Mouse (Mus musculus): ENCODE measurements at regions not wholly inside any gene's neighbourhood (a gene's known extent, or its start where the extent isn't known, plus 50 kb on each side); places are given as distances from the start of the nearest gene placed in this dataset.

- Histone ChIP-seq H3K4me2 (no peak overlapping the region), H3K4me3 (no peak overlapping the region), H3K9me3 (no peaks in the 10 kb centered on the region), H3K9ac (no peak overlapping the region), H3K36me3 (no peaks in the 10 kb centered on the region), H3K27ac (no peak overlapping the region), H3K27me3 (0 out of 2 replicates have a peak, but pooled peaks cover 4% of the 10 kb centered on the region), H3K4me1 (peaks cover 26% of the 10 kb centered on the region)
- ATAC-seq (ENCODE audit: insufficient number of reproducible peaks, insufficient read depth, low FRiP score, low TSS enrichment, low read depth), result no peak
- 48% methylated on average over 13 of the region's 13 CpGs for WGBS
These were observed 85.2 kb upstream of the Zbtb40 start for GRCm38 (mm10) chr4:137133789-137134188.

GRCm38 (mm10) chr4:137130619-137131212 lies 82.1 kb upstream of the Zbtb40 start:
- Histone ChIP-seq H3K4me1 (peaks cover 29% of the 10 kb centered on the region), H3K9me3 (no peaks in the 10 kb centered on the region), H3K27ac (no peak overlapping the region), H3K4me2 (no peak overlapping the region), H3K4me3 (no peak overlapping the region), H3K27me3 (0 out of 2 replicates have a peak, but pooled peaks cover 4% of the 10 kb centered on the region), H3K9ac (no peak overlapping the region), H3K36me3 (no peaks in the 10 kb centered on the region)
- no peak for ATAC-seq (ENCODE audit: insufficient number of reproducible peaks, insufficient read depth, low FRiP score, low TSS enrichment, low read depth)
- WGBS, result 68% methylated on average over 7 of the region's 7 CpGs

- Histone ChIP-seq H3K9me3 (no peaks in the 10 kb centered on the region), H3K27me3 (0 out of 2 replicates have a peak, but pooled peaks cover 4% of the 10 kb centered on the region), H3K4me2 (no peak overlapping the region), H3K4me3 (no peak overlapping the region), H3K9ac (no peak overlapping the region), H3K27ac (no peak overlapping the region), H3K36me3 (no peaks in the 10 kb centered on the region), H3K4me1 (peaks cover 7% of the 10 kb centered on the region; the same call in 1 of the 2 replicates)
- WGBS, result 76% methylated on average over 15 of the region's 15 CpGs
- ATAC-seq (ENCODE audit: insufficient number of reproducible peaks, insufficient read depth, low FRiP score, low TSS enrichment, low read depth), result no peak
These were observed 79.6 kb upstream of the Zbtb40 start for GRCm38 (mm10) chr4:137128152-137128551.

GRCm38 (mm10) chr4:137121684-137122083 lies 73.1 kb upstream of the Zbtb40 start:
- Histone ChIP-seq H3K4me3 (no peak overlapping the region), H3K9ac (no peak overlapping the region), H3K27me3 (no peaks in the 10 kb centered on the region), H3K36me3 (no peaks in the 10 kb centered on the region), H3K9me3 (no peaks in the 10 kb centered on the region), H3K4me1 (peaks cover 23% of the 10 kb centered on the region), H3K4me2 (no peak overlapping the region), H3K27ac (no peak overlapping the region)
- no peak for ATAC-seq (ENCODE audit: insufficient number of reproducible peaks, insufficient read depth, low FRiP score, low TSS enrichment, low read depth)
- WGBS, result 66% methylated on average over 10 of the region's 10 CpGs

- Histone ChIP-seq H3K9ac (no peak overlapping the region), H3K9me3 (no peaks in the 10 kb centered on the region), H3K36me3 (no peaks in the 10 kb centered on the region), H3K4me1 (peaks cover 25% of the 10 kb centered on the region), H3K4me2 (no peak overlapping the region), H3K27ac (no peak overlapping the region), H3K4me3 (no peak overlapping the region), H3K27me3 (no peaks in the 10 kb centered on the region)
- no peak for ATAC-seq (ENCODE audit: insufficient number of reproducible peaks, insufficient read depth, low FRiP score, low TSS enrichment, low read depth)
- WGBS, result 57% methylated on average over 7 of the region's 7 CpGs
These were observed 72.0 kb upstream of the Zbtb40 start for GRCm38 (mm10) chr4:137120597-137120996.

GRCm38 (mm10) chr4:137118332-137118715 lies 69.7 kb upstream of the Zbtb40 start:
- Histone ChIP-seq H3K27ac (peak overlapping the region; percentile 82), H3K4me1 (peaks cover 35% of the 10 kb centered on the region), H3K4me2 (peak overlapping the region; percentile 65), H3K9me3 (no peaks in the 10 kb centered on the region), H3K9ac (peak overlapping the region; percentile 58), H3K36me3 (no peaks in the 10 kb centered on the region), H3K4me3 (peak overlapping the region; percentile 39), H3K27me3 (no peaks in the 10 kb centered on the region)
- 13% methylated on average over 10 of the region's 10 CpGs for WGBS
- no peak for ATAC-seq (ENCODE audit: insufficient number of reproducible peaks, insufficient read depth, low FRiP score, low TSS enrichment, low read depth)

- WGBS, result 1% methylated on average over 26 of the region's 27 CpGs
- peak overlapping the region; percentile 39 for H3K4me3 ChIP-seq
- H3K27ac ChIP-seq, result peak overlapping the region; percentile 82
- H3K27me3 ChIP-seq, result no peaks in the 10 kb centered on the region
- H3K4me1 ChIP-seq, result peaks cover 35% of the 10 kb centered on the region
- ATAC-seq (ENCODE audit: insufficient number of reproducible peaks, insufficient read depth, low FRiP score, low TSS enrichment, low read depth), result peak; percentile 68; the same call in 1 of the 2 replicates
- peak overlapping the region; percentile 58 for H3K9ac ChIP-seq
- no peaks in the 10 kb centered on the region for H3K9me3 ChIP-seq
- no peaks in the 10 kb centered on the region for H3K36me3 ChIP-seq
- H3K4me2 ChIP-seq, result peak overlapping the region; percentile 65
These were observed 69.1 kb upstream of the Zbtb40 start for GRCm38 (mm10) chr4:137117471-137118331.

GRCm38 (mm10) chr4:137115062-137115461 lies 66.5 kb upstream of the Zbtb40 start:
- Histone ChIP-seq H3K27ac (peak overlapping the region; percentile 45; the same call in 1 of the 2 replicates), H3K4me1 (peaks cover 36% of the 10 kb centered on the region), H3K4me2 (no peak overlapping the region), H3K9me3 (no peaks in the 10 kb centered on the region), H3K9ac (no peak overlapping the region), H3K4me3 (no peak overlapping the region), H3K27me3 (no peaks in the 10 kb centered on the region), H3K36me3 (no peaks in the 10 kb centered on the region)
- no peak for ATAC-seq (ENCODE audit: insufficient number of reproducible peaks, insufficient read depth, low FRiP score, low TSS enrichment, low read depth)
- WGBS, result 49% methylated on average over 14 of the region's 14 CpGs

- H3K4me1 ChIP-seq, result peaks cover 15% of the 10 kb centered on the region
- no peaks in the 10 kb centered on the region for H3K36me3 ChIP-seq
- H3K27ac ChIP-seq, result no peak overlapping the region
- no peak for ATAC-seq (ENCODE audit: insufficient number of reproducible peaks, insufficient read depth, low FRiP score, low TSS enrichment, low read depth)
- no peak overlapping the region for H3K4me2 ChIP-seq
- WGBS, result 68% methylated on average over 10 of the region's 10 CpGs
- H3K27me3 ChIP-seq, result no peaks in the 10 kb centered on the region
- no peak overlapping the region for H3K9ac ChIP-seq
- no peak overlapping the region for H3K4me3 ChIP-seq
- H3K9me3 ChIP-seq, result no peaks in the 10 kb centered on the region
These were observed 61.7 kb upstream of the Zbtb40 start for GRCm38 (mm10) chr4:137110276-137110675.

GRCm38 (mm10) chr4:137104447-137105044 lies 55.9 kb upstream of the Zbtb40 start:
- H3K4me3 ChIP-seq, result no peak overlapping the region
- H3K4me1 ChIP-seq, result peaks cover 24% of the 10 kb centered on the region
- H3K36me3 ChIP-seq, result no peaks in the 10 kb centered on the region
- no peaks in the 10 kb centered on the region for H3K27me3 ChIP-seq
- peak overlapping the region; percentile 29 for H3K4me2 ChIP-seq
- peak overlapping the region; percentile 80 for H3K27ac ChIP-seq
- no peak overlapping the region for H3K9ac ChIP-seq
- H3K9me3 ChIP-seq, result no peaks in the 10 kb centered on the region
- ATAC-seq (ENCODE audit: insufficient number of reproducible peaks, insufficient read depth, low FRiP score, low TSS enrichment, low read depth), result peak; percentile 48; the same call in 1 of the 2 replicates
- WGBS, result 29% methylated on average over 10 of the region's 10 CpGs

GRCm38 (mm10) chr4:137101169-137101568 lies 52.6 kb upstream of the Zbtb40 start:
- no peak for ATAC-seq (ENCODE audit: insufficient number of reproducible peaks, insufficient read depth, low FRiP score, low TSS enrichment, low read depth)
- 72% methylated on average over 12 of the region's 12 CpGs for WGBS
- H3K36me3 ChIP-seq, result no peaks in the 10 kb centered on the region

More at GRCm38 (mm10) chr4:137101169-137101568, 52.6 kb upstream of the Zbtb40 start:
- Histone ChIP-seq H3K4me1 (peaks cover 50% of the 10 kb centered on the region), H3K4me3 (no peak overlapping the region), H3K4me2 (no peak overlapping the region), H3K9ac (no peak overlapping the region), H3K9me3 (no peaks in the 10 kb centered on the region), H3K27ac (no peak overlapping the region), H3K27me3 (no peaks in the 10 kb centered on the region)
